Mouse (Mus musculus): Measurements from ENCODE around the gene Pknox1. TPM values are rescaled to one million over a fixed set of nuclear protein-coding genes. Genes with fewer than 3 reads are reported as not detected.
"Not testable (repeated sequence)": the region's sequence is repeated elsewhere in the genome, so short reads cannot be mapped to it uniquely, and the experiment has no call there.

Pknox1 gene
- 30.8 and 32.2 TPM in 2 replicates for polyA plus RNA-seq (2015; fragmentation: Nextera tagmentation; extraction: Ambion mirVana)

- Histone ChIP-seq H3K9ac (peak within 1 kb of the TSS; percentile 87), H3K4me2 (peak within 1 kb of the TSS; percentile 74), H3K36me3 (no peaks in the 10 kb centered on the region), H3K27me3 (no peaks in the 10 kb centered on the region), H3K4me3 (peak within 1 kb of the TSS; percentile 87), H3K4me1 (peaks cover 33% of the 10 kb centered on the region), H3K9me3 (no peaks in the 10 kb centered on the region), H3K27ac (peak within 1 kb of the TSS; percentile 98)
- WGBS, result under 1% methylated on average over 36 of the region's 72 CpGs
- ATAC-seq (ENCODE audit: insufficient number of reproducible peaks, low FRiP score, low TSS enrichment, low read depth), result peak; percentile 96
These were observed at the start of gene Pknox1 for GRCm38 (mm10) chr17:31564015-31564857. Gene Pknox1, plus strand, starts transcription at chr17:31564734.

DNA sequence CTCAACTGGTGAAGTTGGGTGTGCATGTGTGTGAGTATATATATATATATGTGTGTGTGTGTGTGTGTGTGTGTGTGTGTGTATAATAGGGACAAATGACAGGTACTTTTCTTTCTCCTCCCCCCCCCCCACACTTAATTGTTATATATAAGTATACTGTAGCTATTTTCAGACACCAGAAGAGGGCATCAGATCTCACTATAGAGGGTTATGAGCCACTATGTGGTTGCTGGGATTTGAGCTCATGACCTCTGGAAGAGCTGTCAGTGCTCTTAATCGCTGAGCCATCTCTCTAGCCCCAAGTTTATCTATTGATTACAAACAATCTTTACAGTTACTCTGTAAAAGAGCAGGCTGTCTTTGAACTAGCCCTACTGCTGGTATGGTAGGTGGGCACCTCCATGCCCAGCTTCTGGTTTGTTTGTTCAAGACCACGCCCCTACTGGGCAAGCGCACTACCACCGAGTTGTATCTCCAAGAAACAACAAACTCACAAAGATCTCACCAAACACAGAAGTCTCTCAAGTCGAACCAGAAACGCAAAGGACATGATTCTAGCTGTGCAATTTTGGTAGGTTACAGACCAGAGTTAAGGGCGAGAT lies 45.1 kb upstream of the Pknox1 start:
- H3K9me3 ChIP-seq, result no peaks in the 10 kb centered on the region
- peaks cover 24% of the 10 kb centered on the region for H3K4me1 ChIP-seq
- peak overlapping the region; percentile 59 for H3K4me2 ChIP-seq
- 0 out of 2 replicates have a peak overlapping the region, but pooled peaks have one; percentile 86 for H3K27ac ChIP-seq
- no peak overlapping the region for H3K9ac ChIP-seq
- 0 out of 2 replicates have a peak, but pooled peaks have one; percentile 7 for ATAC-seq (ENCODE audit: insufficient number of reproducible peaks, low FRiP score, low TSS enrichment, low read depth)
- WGBS, result 2% methylated on average over 7 of the region's 7 CpGs
- peaks cover 14% of the 10 kb centered on the region for H3K36me3 ChIP-seq
- H3K4me3 ChIP-seq, result peak overlapping the region; percentile 68
- H3K27me3 ChIP-seq, result no peaks in the 10 kb centered on the region

DNA sequence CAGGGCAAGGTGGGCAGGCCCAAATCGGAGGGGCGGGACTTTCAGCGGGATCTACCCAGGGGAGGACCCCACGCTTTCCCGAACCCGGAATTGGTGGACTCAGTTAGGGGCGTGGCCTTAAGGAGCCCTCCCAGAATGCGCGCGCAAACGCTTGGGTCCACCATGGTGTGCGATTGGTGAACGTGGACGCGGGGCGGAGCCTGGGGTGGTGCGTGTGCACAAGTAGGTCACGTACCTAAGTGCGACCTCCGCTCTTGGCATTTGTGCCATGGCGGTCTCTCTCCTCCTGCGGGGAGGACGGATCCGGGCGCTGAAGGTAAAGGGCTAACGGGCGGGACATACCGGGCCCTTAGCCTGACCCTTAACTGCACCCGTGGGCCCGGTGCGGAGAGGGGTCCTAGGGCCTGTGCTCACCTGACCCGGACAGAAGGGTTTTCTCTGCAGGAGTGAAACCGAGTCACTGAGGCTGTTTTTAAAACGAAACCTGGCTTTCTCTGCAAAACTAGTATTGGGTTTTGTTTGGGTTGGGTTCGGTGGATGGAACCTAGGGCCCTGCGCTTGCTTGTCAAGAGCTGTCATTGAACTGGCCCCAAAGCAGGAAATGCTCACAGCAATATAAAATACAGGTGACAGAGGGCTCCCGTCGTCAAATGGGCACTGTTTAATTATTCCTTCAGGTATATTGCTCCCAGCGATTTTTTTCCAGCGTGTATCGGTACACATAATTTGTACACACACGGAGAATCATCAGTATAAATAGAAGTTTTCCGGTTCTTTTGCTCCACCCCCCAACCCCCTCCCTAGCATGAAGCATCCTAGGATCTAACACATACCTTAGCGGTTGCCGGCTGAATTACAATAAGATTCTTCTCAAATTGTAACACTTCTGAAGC lies 44.3 kb upstream of the Pknox1 start, which contains the start of the genes Wdr4 and Ndufv3:
TSS of gene Wdr4 (minus strand) at position 35 of the 893 bp plus-strand sequence.
TSS of gene Ndufv3 (plus strand) at position 170 of the 893 bp plus-strand sequence.
- H3K27ac ChIP-seq, result peak within 1 kb of the TSS; percentile 86
- peak; percentile 94 for ATAC-seq (ENCODE audit: insufficient number of reproducible peaks, low FRiP score, low TSS enrichment, low read depth)
- under 1% methylated on average over 45 of the region's 45 CpGs for WGBS

GRCm38 (mm10) chr17:31520895-31521294 lies 43.6 kb upstream of the Pknox1 start:
- Histone ChIP-seq H3K9me3 (no peaks in the 10 kb centered on the region), H3K27me3 (no peaks in the 10 kb centered on the region), H3K27ac (peak overlapping the region; percentile 86), H3K4me1 (peaks cover 24% of the 10 kb centered on the region), H3K9ac (no peak overlapping the region), H3K4me3 (peak overlapping the region; percentile 68), H3K4me2 (peak overlapping the region; percentile 59), H3K36me3 (peaks cover 19% of the 10 kb centered on the region)
- 15% methylated on average over 3 of the region's 3 CpGs for WGBS
- ATAC-seq (ENCODE audit: insufficient number of reproducible peaks, low FRiP score, low TSS enrichment, low read depth), result no peak

More for the DNA sequence above, 44.3 kb upstream of the Pknox1 start, which contains the start of the genes Wdr4 and Ndufv3:
- H3K36me3 ChIP-seq, result peaks cover 19% of the 10 kb centered on the region
- H3K9ac ChIP-seq, result peak within 1 kb of the TSS; percentile 69
- H3K9me3 ChIP-seq, result no peaks in the 10 kb centered on the region
- H3K4me1 ChIP-seq, result peaks cover 24% of the 10 kb centered on the region
- peak within 1 kb of the TSS; percentile 68 for H3K4me3 ChIP-seq
- H3K4me2 ChIP-seq, result peak within 1 kb of the TSS; percentile 59
- H3K27me3 ChIP-seq, result no peaks in the 10 kb centered on the region

- Histone ChIP-seq H3K4me2 (peak overlapping the region; percentile 59; the same call in 1 of the 2 replicates), H3K36me3 (peaks cover 23% of the 10 kb centered on the region), H3K27ac (0 out of 2 replicates have a peak overlapping the region, but pooled peaks have one; percentile 86), H3K27me3 (no peaks in the 10 kb centered on the region), H3K9me3 (no peaks in the 10 kb centered on the region), H3K4me3 (no peak overlapping the region), H3K9ac (no peak overlapping the region), H3K4me1 (peaks cover 24% of the 10 kb centered on the region)
- no peak for ATAC-seq (ENCODE audit: insufficient number of reproducible peaks, low FRiP score, low TSS enrichment, low read depth)
- WGBS, result 84% methylated on average over 6 of the region's 6 CpGs
These were observed 42.6 kb upstream of the Pknox1 start for GRCm38 (mm10) chr17:31521948-31522347.

GRCm38 (mm10) chr17:31525114-31525513 lies 39.4 kb upstream of the Pknox1 start:
- no peak overlapping the region for H3K9ac ChIP-seq
- H3K9me3 ChIP-seq, result no peaks in the 10 kb centered on the region
- 86% methylated on average over 4 of the region's 4 CpGs for whole genome bisulfite sequencing
- no peak overlapping the region for H3K27ac ChIP-seq
- ATAC-seq (ENCODE audit: insufficient number of reproducible peaks, low FRiP score, low TSS enrichment, low read depth), result no peak
- no peak overlapping the region for H3K4me3 ChIP-seq
- H3K4me1 ChIP-seq, result peaks cover 18% of the 10 kb centered on the region
- H3K4me2 ChIP-seq, result no peak overlapping the region
- H3K27me3 ChIP-seq, result no peaks in the 10 kb centered on the region
- peaks cover 49% of the 10 kb centered on the region for H3K36me3 ChIP-seq

- Histone ChIP-seq H3K36me3 (peaks cover 55% of the 10 kb centered on the region), H3K4me1 (peaks cover 14% of the 10 kb centered on the region), H3K4me3 (no peak overlapping the region), H3K9me3 (no peaks in the 10 kb centered on the region), H3K4me2 (no peak overlapping the region), H3K9ac (no peak overlapping the region), H3K27me3 (no peaks in the 10 kb centered on the region), H3K27ac (no peak overlapping the region)
- WGBS, result 98% methylated on average over 3 of the region's 3 CpGs
- ATAC-seq (ENCODE audit: insufficient number of reproducible peaks, low FRiP score, low TSS enrichment, low read depth), result no peak
These were observed 38.7 kb upstream of the Pknox1 start for GRCm38 (mm10) chr17:31525816-31526215.

- H3K4me3 ChIP-seq, result no peak overlapping the region
- no peak overlapping the region for H3K9ac ChIP-seq
- no peaks in the 10 kb centered on the region for H3K9me3 ChIP-seq
- no peak for ATAC-seq (ENCODE audit: insufficient number of reproducible peaks, low FRiP score, low TSS enrichment, low read depth)
- 32% methylated on average over 15 of the region's 15 CpGs for WGBS
- peaks cover 53% of the 10 kb centered on the region for H3K36me3 ChIP-seq
- no peaks in the 10 kb centered on the region for H3K27me3 ChIP-seq
- H3K4me1 ChIP-seq, result no peaks in the 10 kb centered on the region
- H3K4me2 ChIP-seq, result no peak overlapping the region
- H3K27ac ChIP-seq, result no peak overlapping the region
These were observed 35.2 kb upstream of the Pknox1 start for GRCm38 (mm10) chr17:31529314-31529713.

DNA sequence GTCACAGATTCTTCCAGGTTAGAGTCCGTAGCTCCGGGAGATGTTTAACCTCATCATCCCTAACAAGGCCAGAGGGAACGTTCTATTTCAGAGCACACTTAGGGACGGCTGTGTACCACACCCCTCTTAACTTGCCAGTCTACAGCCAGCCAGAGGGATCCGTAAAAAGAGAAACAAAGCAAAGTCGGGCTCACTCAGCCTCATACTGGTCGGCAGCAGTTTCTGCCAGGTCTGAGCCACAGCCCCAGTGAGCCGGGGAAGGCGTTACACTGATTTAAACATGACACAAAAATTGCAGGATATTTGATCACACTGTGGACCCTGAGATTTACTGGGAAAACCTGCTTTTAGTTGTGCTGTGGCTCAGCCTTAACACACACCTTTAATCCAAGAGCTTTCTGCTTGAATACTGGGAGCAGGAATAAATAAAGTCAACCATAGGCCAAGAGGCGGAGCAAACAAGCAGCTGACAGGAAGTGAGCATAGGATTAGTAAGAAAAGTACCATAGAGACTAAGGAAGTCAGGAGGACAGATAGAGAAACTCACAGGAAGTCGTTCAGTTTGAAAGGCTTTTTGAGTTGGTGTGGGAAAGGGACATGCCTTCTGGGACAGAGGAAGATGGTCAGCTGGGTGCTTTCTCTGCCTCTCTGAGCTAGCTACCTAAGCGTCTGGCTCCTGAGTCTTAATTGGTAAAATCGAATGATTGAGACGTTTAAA lies 32.9 kb upstream of the Pknox1 start:
- 80% methylated on average over 14 of the region's 14 CpGs for WGBS
- H3K36me3 ChIP-seq, result peaks cover 46% of the 10 kb centered on the region
- no peaks in the 10 kb centered on the region for H3K27me3 ChIP-seq
- H3K4me1 ChIP-seq, result peaks cover 14% of the 10 kb centered on the region
- H3K4me3 ChIP-seq, result no peak overlapping the region
- ATAC-seq (ENCODE audit: insufficient number of reproducible peaks, low FRiP score, low TSS enrichment, low read depth), result no peak
- no peak overlapping the region for H3K4me2 ChIP-seq
- no peak overlapping the region for H3K27ac ChIP-seq
- no peaks in the 10 kb centered on the region for H3K9me3 ChIP-seq
- H3K9ac ChIP-seq, result no peak overlapping the region

DNA sequence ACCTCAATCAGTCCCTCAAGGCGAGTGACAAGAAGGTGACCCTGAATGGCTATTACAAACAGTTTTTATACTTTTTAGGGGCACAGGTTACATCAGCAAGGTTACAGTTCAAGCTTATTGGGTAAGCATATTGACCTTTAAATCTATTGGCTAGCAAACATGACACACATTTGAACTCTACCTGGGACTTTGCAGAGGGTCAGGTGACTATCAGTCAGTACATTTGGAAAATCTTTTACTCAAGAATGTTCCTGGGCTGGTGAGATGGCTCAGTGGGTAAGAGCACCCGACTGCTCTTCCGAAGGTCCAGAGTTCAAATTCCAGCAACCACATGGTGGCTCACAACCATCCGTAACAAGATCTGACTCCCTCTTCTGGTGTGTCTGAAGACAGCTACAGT lies 32.2 kb upstream of the Pknox1 start:
- 90% methylated on average over 4 of the region's 4 CpGs for WGBS
- not testable (repeated sequence) for H3K27me3 ChIP-seq; H3K9ac ChIP-seq; H3K4me3 ChIP-seq; H3K27ac ChIP-seq; H3K4me2 ChIP-seq; H3K9me3 ChIP-seq; ATAC-seq (ENCODE audit: insufficient number of reproducible peaks, low FRiP score, low TSS enrichment, low read depth)
- Histone ChIP-seq H3K4me1 (peaks cover 14% of the 10 kb centered on the region), H3K36me3 (peaks cover 38% of the 10 kb centered on the region)

GRCm38 (mm10) chr17:31535358-31535757 lies 29.2 kb upstream of the Pknox1 start:
- Histone ChIP-seq H3K27me3 (no peaks in the 10 kb centered on the region), H3K36me3 (peaks cover 15% of the 10 kb centered on the region), H3K4me2 (no peak overlapping the region), H3K9me3 (no peaks in the 10 kb centered on the region), H3K9ac (no peak overlapping the region), H3K4me3 (no peak overlapping the region), H3K4me1 (peaks cover 20% of the 10 kb centered on the region), H3K27ac (peak overlapping the region; percentile 78)
- 0 out of 2 replicates have a peak, but pooled peaks have one; percentile 15 for ATAC-seq (ENCODE audit: insufficient number of reproducible peaks, low FRiP score, low TSS enrichment, low read depth)
- WGBS, result 57% methylated on average over 4 of the region's 4 CpGs
